Mouse (Mus musculus) adrenal gland, postnatal 36 days (tissue): ENCODE results near the gene Gm28551. TPM values are rescaled to one million over a fixed set of nuclear protein-coding genes. Genes with fewer than 3 reads are reported as not detected.
"Not testable (repeated sequence)": the region's sequence is repeated elsewhere in the genome, so short reads cannot be mapped to it uniquely, and the experiment has no call there.

Experiments used
- DNase-seq, 2 experiments: peaks; one replicate each; pipeline ENCODE4 v3.0.0; 2021; ENCODE audit warnings: mixed read lengths in 1 of 2
- long read RNA-seq, 2 experiments: library from polyadenylated mRNA; stranded (forward); transcript quantifications; one replicate each; pipeline ENCODE4 v2.0.0; 2021; ENCODE audit warnings: borderline sequencing depth in 2 of 2
- total RNA-seq, 2 experiments: library from RNA; stranded (reverse); gene quantifications; 2 replicates each; pipeline ENCODE4 v1.2.3; 2021

Gene Gm28551
- under 1 TPM in 1 of 2 experiments, not detected in 1; 0.20 TPM for total RNA-seq
- long read RNA-seq, experiment 1, result 0 reads
- long read RNA-seq, experiment 2, result 0 reads

GRCm38 (mm10) chr1:53352327-53353261 is at the start of gene Gm28551, which contains the start of the genes Asdurf and Asnsd1:
TSS of gene Gm28551 (minus strand) at chr1:53352667.
TSS of gene Asdurf (minus strand) at chr1:53352619.
TSS of gene Asnsd1 (minus strand) at chr1:53352752.
- peak; percentile 97 to 98 for DNase-seq

GRCm38 (mm10) chr1:53393936-53394760 is 41.7 kb upstream of the Gm28551 start:
- DNase-seq, result peak; percentile 15 to 17

- no peak for DNase-seq
These were observed 36.3 kb upstream of the Gm28551 start for GRCm38 (mm10) chr1:53388762-53389161.

- DNase-seq, result peak in 1 of 2 experiments; percentile 16
These were observed 31.7 kb upstream of the Gm28551 start for GRCm38 (mm10) chr1:53384085-53384688.

- DNase-seq, result no peak
These were observed 25.3 kb upstream of the Gm28551 start for GRCm38 (mm10) chr1:53377731-53378130.

GRCm38 (mm10) chr1:53375965-53376364 is 23.5 kb upstream of the Gm28551 start:
- DNase-seq, result not testable (repeated sequence)

- DNase-seq, result no peak
These were observed 6.5 kb upstream of the Gm28551 start for GRCm38 (mm10) chr1:53358988-53359387.

- no peak for DNase-seq
These were observed 11.4 kb downstream of the Gm28551 start for GRCm38 (mm10) chr1:53341071-53341470.

- DNase-seq, result not testable (repeated sequence)
These were observed 15.1 kb downstream of the Gm28551 start for GRCm38 (mm10) chr1:53337403-53337802.

GRCm38 (mm10) chr1:53335465-53335864 is 17.0 kb downstream of the Gm28551 start:
- no peak for DNase-seq

- DNase-seq, result not testable (repeated sequence)
These were observed 18.9 kb downstream of the Gm28551 start for GRCm38 (mm10) chr1:53333527-53333926.

- no peak for DNase-seq
These were observed 27.5 kb downstream of the Gm28551 start for GRCm38 (mm10) chr1:53324827-53325494.

GRCm38 (mm10) chr1:53324277-53324676 is 28.2 kb downstream of the Gm28551 start:
- DNase-seq, result no peak

GRCm38 (mm10) chr1:53323254-53323653 is 29.2 kb downstream of the Gm28551 start:
- DNase-seq, result no peak

- DNase-seq, result no peak
These were observed 30.7 kb downstream of the Gm28551 start for GRCm38 (mm10) chr1:53321662-53322344.

GRCm38 (mm10) chr1:53312989-53313967 is 39.2 kb downstream of the Gm28551 start, which contains the start of gene Osgepl1:
TSS of gene Osgepl1 (plus strand) at chr1:53313624.
- peak; percentile 89 to 91 for DNase-seq

GRCm38 (mm10) chr1:53300506-53300905 is 52.0 kb downstream of the Gm28551 start:
- peak; percentile 28 to 34 for DNase-seq

GRCm38 (mm10) chr1:53296581-53297383 is 55.7 kb downstream of the Gm28551 start, which contains the start of the genes Pms1, Ormdl1 and Gm28778:
TSS of gene Pms1 (minus strand) at chr1:53297018.
TSS of gene Ormdl1 (plus strand) at chr1:53297095.
TSS of gene Gm28778 (plus strand) at chr1:53297111.
- DNase-seq, result peak; percentile 97 to 98
